Mouse (Mus musculus): ENCODE results near the gene Pinlyp.

GRCm38 (mm10) chr7:24577811-24578210, 31.9 kb upstream of the Pinlyp start:
- no peak for TF ChIP-seq GATA1 (IDR thresholded peaks at IDR 0.05; ENCODE audit: borderline replicate concordance, low read length)
- no peak for TF ChIP-seq FLI1 (IDR thresholded peaks at IDR 0.05; ENCODE audit: low read length)

Measured in megakaryocyte, embryonic 14.5 days (primary cell).